Mouse (Mus musculus) cerebellum, postnatal 25 days (tissue): Measurements from ENCODE around the gene Zfp966.
"Not testable (repeated sequence)": the region's sequence is repeated elsewhere in the genome, so short reads cannot be mapped to it uniquely, and the experiment has no call there.

ENCODE experiments used
- DNase-seq, 2 experiments: peaks; one replicate each; pipeline ENCODE4 v3.0.0; 2021; ENCODE audit warnings: mixed read lengths in 2 of 2

Zfp966 gene

GRCm38 (mm10) chr2:175931000-175931399 is at the start of gene Zfp966:
Gene Zfp966 (minus strand): TSS chr2:175931100.
- not testable (repeated sequence) for DNase-seq

DNA sequence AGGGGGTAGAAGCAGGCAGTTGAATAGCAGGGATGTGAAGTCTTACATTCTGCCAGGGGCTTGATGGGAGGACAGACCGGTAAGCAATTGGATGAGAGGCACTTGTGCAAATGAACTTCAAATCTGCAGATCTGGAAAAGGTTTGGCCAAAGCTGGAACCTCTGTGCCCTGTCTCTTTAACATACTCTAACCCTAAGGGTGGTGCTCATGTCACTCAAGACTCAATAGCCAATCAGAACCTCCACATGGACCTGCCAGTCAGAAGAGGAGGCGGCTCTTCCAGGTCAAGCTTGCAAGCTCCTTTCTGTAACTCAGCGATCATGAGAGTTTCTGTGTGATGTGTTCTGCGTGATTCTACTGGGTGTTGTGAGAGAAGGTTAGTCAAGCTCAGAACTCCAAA is 34.1 kb upstream of the Zfp966 start, which contains the start of gene Gm2026:
Gm2026 (plus strand) TSS at position 301 of the 400 bp plus-strand sequence.
- not testable (repeated sequence) for DNase-seq

GRCm38 (mm10) chr2:175869024-175869423 is 61.9 kb downstream of the Zfp966 start, which contains the start of gene Gm6710:
Gene Gm6710 (plus strand): TSS chr2:175869219.
- DNase-seq = not testable (repeated sequence)
